Mouse (Mus musculus): Measurements from ENCODE around the gene Gm49416.

DNA sequence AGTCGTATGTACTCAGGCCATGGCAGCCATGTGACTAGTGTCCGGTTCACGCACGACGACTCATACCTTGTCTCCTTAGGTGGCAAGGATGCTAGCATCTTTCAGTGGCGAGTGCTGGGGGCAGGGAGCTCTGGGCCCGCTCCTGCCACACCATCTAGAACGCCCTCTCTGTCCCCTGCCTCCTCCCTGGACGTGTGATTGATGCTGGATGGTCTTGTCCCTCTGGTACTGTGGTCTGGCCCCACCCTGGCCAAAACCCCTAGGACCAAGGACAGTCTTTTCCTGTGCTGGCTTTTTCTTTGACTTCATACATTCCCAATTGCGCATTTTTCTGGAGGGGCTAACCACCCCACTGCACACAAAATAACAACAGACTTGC, 52.4 kb downstream of the Gm49416 start:
- TF ChIP-seq MYOD1 (IDR thresholded peaks at IDR 0.05; ENCODE audit: control insufficient read depth, insufficient read length, low read depth) (no peak), MYOG (IDR thresholded peaks at IDR 0.05; ENCODE audit: control insufficient read depth, extremely low read depth, insufficient read length) (no peak), CTCF (IDR thresholded peaks at IDR 0.05; ENCODE audit: control insufficient read depth, insufficient read depth, insufficient read length) (no peak), CEBPB (IDR thresholded peaks at IDR 0.05; ENCODE audit: low read depth) (no peak), MAX (IDR thresholded peaks at IDR 0.05) (no peak), USF1 (IDR thresholded peaks at IDR 0.05; ENCODE audit: low read depth) (no peak)

Measured in C2C12 (cell line).